Mouse (Mus musculus): ENCODE measurements around the gene Fam117b. TPM values are rescaled to one million over a fixed set of nuclear protein-coding genes. Genes with fewer than 3 reads are reported as not detected.

Gene Fam117b
- polyA plus RNA-seq, 1 experiment from 2014 or later: 33.1 TPM

DNA sequence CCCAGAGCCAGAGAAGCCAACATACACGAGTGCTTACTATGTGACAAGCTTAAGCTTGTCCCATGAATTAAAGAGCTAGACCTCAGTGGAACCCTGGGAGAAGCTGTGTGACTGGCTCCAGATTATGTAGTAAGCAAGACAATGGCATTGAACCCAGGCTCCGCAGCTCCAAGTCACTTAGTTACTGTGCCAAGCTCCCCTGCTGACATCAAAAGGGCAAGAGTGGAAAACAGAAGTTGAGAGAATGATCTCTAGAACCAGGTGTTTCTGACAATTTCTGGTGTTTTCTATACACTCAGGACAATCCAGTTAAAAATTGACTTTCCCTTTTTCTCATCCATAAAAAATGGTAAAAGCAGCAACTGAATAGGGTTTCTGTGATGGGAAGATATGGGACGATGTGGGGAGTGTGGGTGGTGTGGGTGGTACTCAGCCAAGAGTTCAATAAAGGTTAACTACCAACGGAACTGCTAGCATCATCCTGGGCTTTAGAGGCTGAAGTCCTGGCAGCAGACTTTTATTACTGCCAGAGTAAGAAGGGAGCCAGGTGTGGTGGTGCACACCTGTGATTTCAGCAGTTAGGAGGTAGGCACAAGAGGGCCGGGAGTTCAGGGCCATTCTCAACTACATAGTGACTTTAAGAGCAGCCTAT lies 15.5 kb upstream of the Fam117b start:
- WGBS: 42% methylated on average over 5 of the region's 5 CpGs
- Histone ChIP-seq H3K4me3 (replicated peaks) (no peak overlapping the region), H3K4me2 (no peak overlapping the region), H3K27me3 (replicated peaks) (no peaks in the 10 kb centered on the region), H3K4me1 (no peaks in the 10 kb centered on the region), H3K27ac (replicated peaks) (no peak overlapping the region), H3K9ac (replicated peaks) (no peak overlapping the region), H3K9me3 (replicated peaks) (no peaks in the 10 kb centered on the region), H3K36me3 (no peaks in the 10 kb centered on the region)
- ATAC-seq (ENCODE audit: low FRiP score): no peak

DNA sequence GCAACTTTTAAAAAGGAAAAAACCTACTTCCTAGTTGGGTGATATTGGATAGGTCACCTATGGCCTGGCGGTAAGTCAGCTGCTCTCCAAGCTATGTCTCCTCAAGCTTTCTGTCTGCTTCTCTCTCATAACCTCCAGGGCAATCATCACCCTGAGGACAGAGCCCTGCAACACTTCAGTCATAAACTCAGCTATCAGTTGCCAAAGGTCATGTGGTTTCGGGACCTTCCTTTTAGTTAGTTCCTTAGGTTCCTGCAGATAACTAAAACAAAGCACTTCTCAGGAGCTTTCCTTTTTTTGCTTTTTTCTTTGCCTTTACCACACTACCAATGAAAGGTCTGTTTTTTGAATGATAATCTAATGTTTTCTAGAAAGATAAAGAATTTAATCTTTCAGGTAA lies 13.1 kb upstream of the Fam117b start:
- Histone ChIP-seq H3K9ac (replicated peaks) (no peak overlapping the region), H3K27ac (replicated peaks) (no peak overlapping the region), H3K9me3 (replicated peaks) (no peaks in the 10 kb centered on the region), H3K27me3 (replicated peaks) (no peaks in the 10 kb centered on the region), H3K4me1 (no peaks in the 10 kb centered on the region), H3K4me2 (no peak overlapping the region), H3K36me3 (no peaks in the 10 kb centered on the region), H3K4me3 (replicated peaks) (no peak overlapping the region)
- 91% methylated on average over 2 of the region's 2 CpGs for WGBS
- no peak for ATAC-seq (ENCODE audit: low FRiP score)

DNA sequence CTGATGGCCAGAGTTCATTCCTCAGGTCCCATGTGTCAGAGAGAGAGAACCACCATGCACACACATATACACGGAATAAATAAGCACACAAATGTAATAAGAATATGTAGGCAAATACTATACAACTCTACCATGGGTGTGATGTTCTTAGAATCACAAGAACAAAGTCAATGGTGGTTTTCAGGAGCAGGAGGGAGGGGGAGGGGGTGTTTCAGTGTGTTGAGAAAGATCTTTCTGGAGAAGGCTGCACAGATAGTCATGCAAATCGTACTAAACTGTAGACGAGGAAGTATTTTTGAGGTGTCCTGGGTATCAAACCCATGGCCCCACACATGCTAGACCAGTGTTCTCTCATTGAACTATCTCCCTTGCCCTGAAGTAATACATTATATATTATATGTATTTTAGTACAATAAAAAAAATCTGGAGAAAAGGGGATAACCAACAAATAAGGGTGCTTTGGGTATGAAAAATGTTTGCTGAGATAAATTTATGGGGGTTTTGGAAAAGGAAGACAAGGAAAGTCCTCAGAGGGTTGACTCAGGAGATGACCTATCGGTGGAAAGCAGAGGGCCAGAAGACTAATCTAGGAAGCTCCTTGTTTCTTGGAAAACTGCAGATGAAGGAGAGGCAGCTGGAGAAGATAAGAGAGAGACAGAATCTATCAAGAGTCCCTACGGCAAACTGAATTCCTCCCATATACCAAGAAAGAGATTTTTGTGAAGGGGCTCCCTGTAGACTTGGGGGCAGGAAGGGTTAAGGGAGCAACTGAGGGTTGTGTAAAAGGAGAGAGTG lies 11.5 kb upstream of the Fam117b start:
- Histone ChIP-seq H3K27me3 (replicated peaks) (no peaks in the 10 kb centered on the region), H3K36me3 (no peaks in the 10 kb centered on the region), H3K9me3 (replicated peaks) (no peaks in the 10 kb centered on the region), H3K4me2 (no peak overlapping the region), H3K4me3 (replicated peaks) (no peak overlapping the region), H3K27ac (replicated peaks) (no peak overlapping the region), H3K9ac (replicated peaks) (no peak overlapping the region), H3K4me1 (no peaks in the 10 kb centered on the region)
- WGBS: 89% methylated on average over 5 of the region's 5 CpGs
- no peak for ATAC-seq (ENCODE audit: low FRiP score)

DNA sequence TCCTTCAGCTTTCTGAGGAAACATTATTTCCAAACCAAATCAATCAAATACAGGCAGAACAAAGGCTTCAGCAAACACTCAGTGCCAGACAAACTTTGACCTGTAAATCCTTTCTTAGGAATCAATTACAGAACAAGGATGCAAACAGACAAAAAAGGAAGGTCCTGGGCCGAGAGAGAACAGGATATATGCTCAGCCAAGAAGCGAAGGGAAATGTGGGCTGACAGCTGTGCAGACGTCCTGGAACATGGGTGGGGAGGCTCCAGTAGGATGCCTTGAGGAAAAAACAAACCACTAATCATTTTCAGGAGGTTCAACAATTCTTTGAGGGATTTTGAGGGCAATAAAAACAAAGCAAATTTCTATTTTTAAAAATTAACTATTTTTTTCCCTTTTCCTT lies 10.2 kb upstream of the Fam117b start:
- Histone ChIP-seq H3K27ac (replicated peaks) (no peak overlapping the region), H3K9ac (replicated peaks) (no peak overlapping the region), H3K4me1 (no peaks in the 10 kb centered on the region), H3K27me3 (replicated peaks) (no peaks in the 10 kb centered on the region), H3K4me2 (no peak overlapping the region), H3K9me3 (replicated peaks) (no peaks in the 10 kb centered on the region), H3K36me3 (no peaks in the 10 kb centered on the region), H3K4me3 (replicated peaks) (no peak overlapping the region)
- 50% methylated on average over 3 of the region's 3 CpGs for WGBS
- no peak for ATAC-seq (ENCODE audit: low FRiP score)

DNA sequence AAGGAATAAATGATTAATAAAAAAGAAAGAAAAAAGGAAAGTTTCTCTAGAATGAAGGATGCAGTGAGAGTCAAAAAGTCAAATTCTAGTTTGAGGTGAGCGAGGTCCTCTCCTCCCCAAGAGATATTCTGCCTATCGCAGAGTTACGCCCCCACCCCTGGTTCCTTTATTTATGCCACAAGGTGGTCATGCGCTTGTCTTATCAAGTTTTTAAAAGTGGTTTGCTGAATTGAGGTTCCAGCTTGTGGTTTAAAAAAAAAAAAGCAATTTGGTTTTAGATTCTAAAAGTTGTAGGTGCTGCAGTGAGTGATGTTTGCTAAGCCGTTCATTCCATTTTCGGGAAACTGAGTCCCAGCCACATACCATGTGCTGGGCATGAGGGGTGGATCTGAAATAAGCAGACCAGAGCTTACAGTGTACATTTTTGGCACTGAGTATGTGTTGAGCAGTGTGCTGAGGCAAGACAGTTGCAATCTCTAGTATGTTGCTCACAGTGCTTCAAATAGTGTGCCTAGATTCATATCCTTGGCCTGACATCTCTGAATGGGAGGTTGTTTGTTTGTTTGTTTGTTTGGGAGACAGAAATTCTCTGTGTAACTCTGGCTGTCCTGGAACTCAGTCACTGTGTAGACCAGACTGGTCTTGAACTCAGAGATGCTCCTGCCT lies 8.0 kb upstream of the Fam117b start:
- WGBS: 94% methylated on average over 6 of the region's 6 CpGs
- Histone ChIP-seq H3K4me2 (no peak overlapping the region), H3K9me3 (replicated peaks) (no peaks in the 10 kb centered on the region), H3K36me3 (no peaks in the 10 kb centered on the region), H3K9ac (replicated peaks) (no peak overlapping the region), H3K27ac (replicated peaks) (no peak overlapping the region), H3K4me3 (replicated peaks) (no peak overlapping the region), H3K4me1 (no peaks in the 10 kb centered on the region), H3K27me3 (replicated peaks) (no peaks in the 10 kb centered on the region)
- no peak for ATAC-seq (ENCODE audit: low FRiP score)

DNA sequence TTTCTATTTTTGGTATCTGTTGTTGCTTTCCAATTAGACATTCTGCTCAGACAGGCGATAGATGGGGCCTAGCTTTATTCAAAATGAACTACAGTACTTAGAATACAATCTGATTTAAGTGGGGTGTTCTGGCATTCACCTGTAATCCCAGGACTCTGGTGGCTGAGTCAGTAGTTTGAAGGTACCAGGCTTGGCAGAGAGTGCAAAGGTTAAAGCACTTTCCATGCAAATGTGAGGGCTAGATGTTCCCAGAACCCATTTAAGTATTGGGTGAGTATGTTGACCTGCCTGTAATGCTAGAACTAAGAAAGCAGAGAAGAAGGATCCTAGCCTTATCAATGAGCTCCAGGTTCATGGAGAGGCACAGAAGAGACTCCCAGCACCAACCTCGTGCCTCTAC lies 6.9 kb upstream of the Fam117b start:
- H3K4me3 ChIP-seq (replicated peaks): no peak overlapping the region
- ATAC-seq (ENCODE audit: low FRiP score): no peak
- H3K27ac ChIP-seq (replicated peaks): no peak overlapping the region
- no peak overlapping the region for H3K4me2 ChIP-seq
- WGBS: 93% methylated on average over 2 of the region's 2 CpGs
- no peaks in the 10 kb centered on the region for H3K27me3 ChIP-seq (replicated peaks)
- no peak overlapping the region for H3K9ac ChIP-seq (replicated peaks)
- no peaks in the 10 kb centered on the region for H3K9me3 ChIP-seq (replicated peaks)
- H3K36me3 ChIP-seq: no peaks in the 10 kb centered on the region
- H3K4me1 ChIP-seq: no peaks in the 10 kb centered on the region

DNA sequence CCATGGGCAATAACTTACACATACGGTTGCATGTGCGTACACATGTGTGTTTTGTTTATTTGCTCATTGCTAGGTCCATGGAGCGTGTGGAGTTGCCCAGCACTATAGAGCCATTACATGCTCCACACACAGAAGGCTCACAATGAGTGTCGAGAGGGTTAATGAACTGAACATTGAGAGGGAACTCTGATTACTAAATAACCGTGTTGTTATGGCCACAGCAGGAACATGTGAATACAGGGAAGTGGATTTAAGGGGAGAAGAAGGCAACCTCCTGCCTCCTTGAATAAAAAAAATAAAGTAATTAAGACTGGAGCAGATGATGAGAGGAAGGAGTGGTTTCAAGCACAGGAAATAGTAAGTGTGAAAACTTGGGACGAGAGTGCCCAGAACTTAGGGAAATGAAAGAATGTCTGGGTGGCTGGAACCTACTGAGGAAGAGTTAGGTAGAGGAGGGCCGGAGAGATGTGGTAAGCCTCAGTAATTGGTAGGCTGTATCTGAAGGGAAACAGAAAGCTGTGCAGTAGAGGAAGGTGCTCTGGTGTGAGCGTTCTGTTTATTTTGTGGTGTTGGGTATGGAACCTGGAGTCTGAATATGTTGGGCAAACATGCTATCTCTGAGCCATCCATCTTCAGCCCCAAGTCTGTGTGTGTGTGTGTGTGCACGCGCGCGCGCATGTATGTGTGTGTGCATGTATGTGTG lies 5.8 kb upstream of the Fam117b start:
- Histone ChIP-seq H3K27me3 (replicated peaks) (no peaks in the 10 kb centered on the region), H3K4me3 (replicated peaks) (no peak overlapping the region), H3K9ac (replicated peaks) (no peak overlapping the region), H3K4me2 (no peak overlapping the region), H3K4me1 (no peaks in the 10 kb centered on the region; the same call in 1 of the 2 replicates), H3K27ac (replicated peaks) (no peak overlapping the region), H3K9me3 (replicated peaks) (no peaks in the 10 kb centered on the region), H3K36me3 (no peaks in the 10 kb centered on the region)
- no peak for ATAC-seq (ENCODE audit: low FRiP score)
- 83% methylated on average over 13 of the region's 13 CpGs for WGBS

DNA sequence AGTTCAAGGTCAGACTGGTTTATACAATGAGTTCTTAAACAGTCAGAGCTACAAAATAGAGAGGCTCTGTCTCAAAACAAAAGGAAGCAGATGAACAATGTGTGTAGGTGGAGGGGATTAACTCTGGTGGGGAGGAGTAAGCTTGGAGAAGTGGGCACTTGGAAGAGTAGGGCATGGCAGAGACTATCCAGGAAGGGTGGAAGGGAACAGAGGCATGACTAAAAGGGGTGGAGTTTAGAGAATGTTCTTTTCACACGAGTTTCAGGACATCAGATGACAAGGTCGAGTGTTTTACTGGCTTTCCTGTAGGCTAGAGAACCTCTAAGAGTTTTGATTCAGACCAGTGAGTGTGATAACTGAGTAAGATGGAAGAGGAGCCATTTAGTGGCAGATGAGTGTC lies 5.1 kb upstream of the Fam117b start:
- H3K27me3 ChIP-seq (replicated peaks): no peaks in the 10 kb centered on the region
- WGBS: 34% methylated on average over 2 of the region's 2 CpGs
- H3K9me3 ChIP-seq (replicated peaks): no peaks in the 10 kb centered on the region
- H3K27ac ChIP-seq (replicated peaks): no peak overlapping the region
- no peak overlapping the region for H3K9ac ChIP-seq (replicated peaks)
- H3K4me2 ChIP-seq: no peak overlapping the region
- no peak for ATAC-seq (ENCODE audit: low FRiP score)
- H3K4me1 ChIP-seq: no peaks in the 10 kb centered on the region; the same call in 1 of the 2 replicates
- no peaks in the 10 kb centered on the region for H3K36me3 ChIP-seq
- no peak overlapping the region for H3K4me3 ChIP-seq (replicated peaks)

DNA sequence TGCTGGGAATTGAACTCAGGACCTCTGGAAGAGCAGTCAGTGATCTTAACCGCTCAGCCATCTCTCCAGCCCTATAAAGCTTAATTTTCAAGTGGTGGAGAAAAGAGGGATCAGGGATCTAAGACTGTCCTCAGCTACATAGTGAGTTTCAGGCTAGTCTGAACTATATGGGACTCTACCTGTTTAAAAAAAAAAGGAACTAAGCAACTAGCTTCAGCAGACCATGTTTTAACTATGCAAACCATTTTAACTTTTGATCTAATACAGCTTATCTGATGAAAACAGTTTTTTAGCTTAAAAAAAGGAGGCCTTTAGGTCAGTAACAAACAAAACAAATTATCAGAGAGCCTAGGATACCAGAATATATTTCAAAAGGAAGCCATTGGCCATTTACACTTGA lies 1.9 kb upstream of the Fam117b start:
- H3K9me3 ChIP-seq (replicated peaks): no peaks in the 10 kb centered on the region
- peaks cover 22% of the 10 kb centered on the region for H3K4me1 ChIP-seq
- H3K36me3 ChIP-seq: no peaks in the 10 kb centered on the region
- H3K27ac ChIP-seq (replicated peaks): no peak overlapping the region
- 90% methylated on average over 1 of the region's 1 CpGs for WGBS
- no peak overlapping the region for H3K4me3 ChIP-seq (replicated peaks)
- H3K9ac ChIP-seq (replicated peaks): no peak overlapping the region
- no peak overlapping the region for H3K4me2 ChIP-seq
- no peak for ATAC-seq (ENCODE audit: low FRiP score)
- no peaks in the 10 kb centered on the region for H3K27me3 ChIP-seq (replicated peaks)

DNA sequence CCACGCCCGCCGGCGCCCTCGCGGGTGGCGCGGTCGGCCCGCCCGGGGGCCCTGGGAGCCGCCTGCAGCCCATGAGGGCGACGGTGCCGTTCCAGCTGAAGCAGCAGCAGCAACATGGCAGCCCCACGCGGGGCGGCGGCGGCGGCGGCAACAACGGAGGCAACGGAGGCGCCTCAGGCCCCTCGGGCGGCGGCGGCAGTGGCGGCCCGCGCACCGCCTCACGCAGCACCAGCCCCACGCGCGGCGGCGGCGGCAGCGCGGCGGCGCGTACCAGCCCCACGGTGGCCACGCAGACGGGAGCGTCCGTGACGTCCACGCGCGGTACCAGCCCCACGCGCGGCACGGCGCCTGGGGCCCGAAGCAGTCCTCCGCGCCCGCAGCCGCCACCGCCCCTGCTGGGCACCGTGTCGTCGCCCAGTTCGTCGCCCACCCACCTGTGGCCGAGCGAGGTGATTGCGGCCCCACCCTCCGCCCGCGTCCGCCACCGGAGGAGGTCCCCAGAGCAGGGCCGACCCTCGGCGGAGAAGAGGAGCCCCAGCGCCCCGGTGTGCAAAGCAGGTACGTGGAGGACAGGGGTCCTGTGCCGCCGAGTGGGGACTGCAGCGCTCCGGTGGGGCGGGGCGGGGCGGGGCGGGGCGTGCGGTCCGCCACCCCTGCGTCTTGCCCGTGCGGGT lies 526 bp downstream of the Fam117b start:
- Histone ChIP-seq H3K27me3 (replicated peaks) (no peaks in the 10 kb centered on the region), H3K4me1 (peaks cover 30% of the 10 kb centered on the region), H3K4me3 (replicated peaks) (peak overlapping the region; percentile 99), H3K27ac (replicated peaks) (peak overlapping the region; percentile 98), H3K4me2 (peak overlapping the region; percentile 72), H3K9me3 (replicated peaks) (no peaks in the 10 kb centered on the region), H3K36me3 (no peaks in the 10 kb centered on the region), H3K9ac (replicated peaks) (peak overlapping the region; percentile 98)
- WGBS: under 1% methylated on average over 66 of the region's 98 CpGs
- ATAC-seq (ENCODE audit: low FRiP score): peak; percentile 71

DNA sequence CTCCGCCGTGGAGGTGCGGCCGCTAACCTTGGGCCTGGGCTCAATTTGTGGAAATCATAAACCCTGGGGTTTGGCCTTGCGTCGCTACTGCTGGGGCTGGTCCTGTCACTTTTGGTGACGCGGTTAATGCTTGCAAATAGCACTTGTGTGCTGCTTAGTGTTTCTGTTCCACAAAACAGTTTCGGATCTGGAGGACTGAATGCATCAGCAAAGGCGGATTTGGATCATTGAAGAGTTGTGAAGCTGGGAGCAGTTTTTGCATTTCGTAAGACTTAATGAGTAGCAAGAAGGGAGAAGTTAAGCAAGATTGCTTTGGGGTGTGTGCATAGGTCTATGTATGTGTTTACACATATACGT lies 1.0 kb downstream of the Fam117b start:
- H3K4me2 ChIP-seq: peak overlapping the region; percentile 72
- H3K4me3 ChIP-seq (replicated peaks): peak overlapping the region; percentile 99
- peak overlapping the region; percentile 98 for H3K27ac ChIP-seq (replicated peaks)
- H3K9me3 ChIP-seq (replicated peaks): no peaks in the 10 kb centered on the region
- no peaks in the 10 kb centered on the region for H3K27me3 ChIP-seq (replicated peaks)
- H3K4me1 ChIP-seq: peaks cover 30% of the 10 kb centered on the region
- H3K9ac ChIP-seq (replicated peaks): peak overlapping the region; percentile 98
- 2% methylated on average over 12 of the region's 12 CpGs for WGBS
- no peak for ATAC-seq (ENCODE audit: low FRiP score)
- H3K36me3 ChIP-seq: no peaks in the 10 kb centered on the region
